Mouse (Mus musculus) small intestine, adult 2 months (tissue): Measurements from ENCODE around the gene Msln.

ENCODE experiments used
- CTCF ChIP-seq: fragments of 200-500 bp; IDR thresholded peaks from 2 replicates; pipeline ENCODE4 v1.5.1; 2012; ENCODE audit warnings: low read depth, mild to moderate bottlenecking, control low read depth, inconsistent platforms, low read length, moderate library complexity, mixed read lengths; ENCODE audit not compliant: insufficient replicate concordance, insufficient read length; ENCODE audit errors: extremely low read depth
- POLR2A ChIP-seq: fragments of 200-500 bp; IDR thresholded peaks from 2 replicates; pipeline ENCODE4 v1.6.1; 2012; ENCODE audit warnings: low read depth, mild to moderate bottlenecking, control low read depth, inconsistent platforms, low read length, moderate library complexity

- TF ChIP-seq CTCF (no peak), POLR2A (no peak)
Observed at GRCm38 (mm10) chr17:25755086-25755485, 908 bp upstream of the Msln start.
